Mouse (Mus musculus) liver, adult 10 weeks (tissue): Measurements from ENCODE around the gene Csta1. TPM values are rescaled to one million over a fixed set of nuclear protein-coding genes. Genes with fewer than 3 reads are reported as not detected.

Source experiments
- polyA plus RNA-seq: library from polyadenylated mRNA; stranded (reverse); fragments of 350-450 nt; fragmentation: Illumina TruSeq; extraction: RNeasy Lipid Tissue Mini Kit (QIAGEN cat#74804); gene quantifications from one replicate; pipeline ENCODE4 v1.2.3, GENCODE M21; 2014; ENCODE audit warnings: low read depth, low replicate concordance

Gene Csta1
- polyA plus RNA-seq: not detected

DNA sequence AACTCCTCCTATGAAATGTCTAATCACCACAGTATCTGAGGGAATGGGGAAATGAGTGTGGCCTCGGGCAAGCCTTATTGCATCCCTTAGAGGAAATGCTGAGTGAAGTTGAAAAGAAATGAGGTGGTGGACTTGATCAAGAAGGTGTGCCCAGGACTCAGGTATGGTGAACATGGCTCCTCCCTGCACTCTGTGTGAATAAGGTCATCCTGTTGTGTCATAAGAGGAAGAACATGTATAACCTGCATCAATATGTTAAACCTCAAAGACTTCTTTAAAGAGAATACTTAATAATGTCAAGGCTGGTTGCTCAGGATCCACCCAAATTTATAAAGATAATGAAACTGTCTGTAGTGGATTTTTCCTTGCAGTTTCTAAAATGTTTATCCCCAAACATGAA is at the start of gene Csta1:
Gene Csta1, minus strand, starts transcription at position 101 of the 400 bp plus-strand sequence.

DNA sequence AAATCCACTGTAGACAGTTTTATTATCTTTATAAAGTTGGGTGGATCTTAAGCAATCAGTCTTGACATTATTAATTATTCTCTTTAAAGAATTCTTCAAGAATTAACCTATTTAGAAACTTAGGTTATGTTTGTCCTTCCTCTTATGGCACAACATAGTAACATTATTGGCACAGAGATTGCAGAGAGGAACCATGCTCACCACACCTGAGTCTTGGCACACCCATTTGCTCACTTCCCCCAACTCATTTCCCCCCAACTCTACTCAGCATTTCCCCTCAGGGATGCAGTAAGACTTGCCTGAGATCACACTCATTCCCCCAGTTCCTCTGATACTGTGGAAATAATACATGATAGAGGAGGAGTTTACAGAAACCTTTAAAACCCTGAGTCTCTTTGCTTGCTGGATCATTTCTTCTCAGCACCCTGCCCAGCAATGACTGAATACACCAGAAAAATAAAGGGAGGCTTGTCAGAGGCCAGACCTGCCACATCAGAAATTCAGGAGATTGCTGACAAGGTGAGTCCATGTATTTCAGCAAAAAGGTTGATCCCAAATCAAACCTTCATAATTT is 25.4 kb upstream of the Csta1 start, which contains the start of gene Stfa2l1:
Gene Stfa2l1, plus strand, starts transcription at position 410 of the 574 bp plus-strand sequence.

DNA sequence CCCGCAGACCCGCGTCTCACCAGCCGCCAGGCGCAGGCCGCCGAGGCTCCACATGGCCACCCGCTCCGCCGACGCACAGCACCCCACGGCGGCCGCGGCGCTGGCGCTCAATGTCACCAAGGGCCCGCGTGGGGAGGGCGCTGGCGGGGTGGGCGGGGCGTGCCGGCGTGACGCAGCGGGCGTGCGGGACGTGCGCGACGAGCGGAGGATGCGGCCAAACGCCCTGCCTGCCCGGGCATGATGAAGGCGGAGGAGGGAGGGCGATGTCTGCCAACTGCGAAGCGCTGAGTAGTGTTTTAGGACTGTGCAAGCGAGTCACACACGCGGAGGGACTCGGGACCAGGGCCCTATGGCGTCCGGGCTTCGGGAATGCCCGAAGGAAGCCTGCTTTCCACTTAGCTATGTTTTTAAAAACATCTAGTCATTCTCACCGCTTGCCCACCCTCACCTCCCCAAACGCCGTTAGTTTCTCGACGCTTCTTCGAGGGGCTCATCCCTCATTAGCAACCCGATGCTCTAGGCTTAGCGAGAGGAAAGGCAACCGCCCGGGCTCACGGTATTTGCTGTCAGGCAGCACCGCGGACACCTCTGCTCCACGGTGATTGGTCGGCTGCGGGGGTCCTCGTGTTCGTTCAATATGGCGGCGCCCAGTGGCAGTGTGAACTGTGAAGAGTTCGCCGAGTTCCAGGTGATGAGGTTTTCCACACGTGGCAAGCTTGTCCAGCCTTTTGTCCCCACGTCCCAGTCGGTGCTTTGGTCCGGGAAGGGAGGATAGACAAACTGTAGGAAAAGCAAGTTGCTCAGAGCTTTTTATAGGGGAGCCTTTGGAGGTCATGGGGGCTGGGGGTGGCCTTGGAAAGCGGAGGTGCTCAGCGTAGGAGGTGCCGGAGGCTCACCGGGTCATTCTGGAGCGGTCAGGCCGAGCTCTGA is 59.3 kb downstream of the Csta1 start, which contains the start of the genes Fam162a and Ccdc58:
Gene Fam162a, minus strand, starts transcription at position 145 of the 930 bp plus-strand sequence.
Gene Ccdc58, plus strand, starts transcription at position 236 of the 930 bp plus-strand sequence.

Other genes starting within 250 kb of the Csta1 start
- 60.9 TPM for gene Parp9, start 192.8 kb downstream of the Csta1 start, polyA plus RNA-seq
- gene Dtx3l, start 192.1 kb downstream of the Csta1 start, polyA plus RNA-seq: 40.4 TPM
- 49.0 TPM for gene Kpna1, start 152.5 kb downstream of the Csta1 start, polyA plus RNA-seq
- 3.4 TPM for gene Wdr5b, start 90.1 kb downstream of the Csta1 start, polyA plus RNA-seq
- gene Fam162a, start 59.6 kb downstream of the Csta1 start, polyA plus RNA-seq: 96.6 TPM
- gene Ccdc58, start 59.6 kb downstream of the Csta1 start, polyA plus RNA-seq: 185 TPM
- gene Stfa2l1, start 25.6 kb upstream of the Csta1 start, polyA plus RNA-seq: not detected
- not detected for gene Gm5483, start 53.0 kb upstream of the Csta1 start, polyA plus RNA-seq
- not detected for gene Gm5416, start 79.2 kb upstream of the Csta1 start, polyA plus RNA-seq
- gene 2010005H15Rik, start 90.2 kb upstream of the Csta1 start, polyA plus RNA-seq: not detected
- gene Stfa1, start 145.7 kb upstream of the Csta1 start, polyA plus RNA-seq: not detected
- gene BC117090, start 203.1 kb upstream of the Csta1 start, polyA plus RNA-seq: not detected
- not detected for gene BC100530, start 236.5 kb upstream of the Csta1 start, polyA plus RNA-seq